Mouse (Mus musculus) embryo, embryonic 10.5 days (tissue): ENCODE data around the gene Mast3.

ENCODE experiments used
- DNase-seq: peaks from one replicate; pipeline ENCODE4 v3.0.0-alpha.2; 2015; ENCODE audit warnings: low spot score

Mast3 gene

GRCm38 (mm10) chr8:70803761-70804480 is 933 bp downstream of the Mast3 start:
- peak; percentile 33 for DNase-seq

- DNase-seq, result no peak
Measured at GRCm38 (mm10) chr8:70802786-70803510, 1.9 kb downstream of the Mast3 start.

DNA sequence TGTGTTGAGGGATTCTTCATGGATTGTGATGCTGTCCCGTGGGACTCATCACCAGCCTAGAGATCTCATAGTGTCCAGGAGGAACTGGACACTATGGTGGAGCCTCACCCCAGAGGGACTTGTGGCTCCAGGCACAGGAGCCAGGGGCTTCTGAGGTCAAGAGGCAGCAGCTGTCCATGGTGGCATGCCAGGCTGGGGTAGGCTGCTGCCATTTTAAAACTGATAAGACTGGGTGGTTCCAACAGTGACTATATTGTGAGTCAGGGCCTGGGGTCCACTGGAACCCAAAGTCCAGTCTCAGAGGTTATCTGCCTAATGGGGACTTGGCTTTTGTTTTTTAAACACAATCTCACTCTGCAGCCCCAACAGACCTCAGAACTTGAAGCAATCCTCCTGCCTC is 3.0 kb downstream of the Mast3 start:
- no peak for DNase-seq

DNA sequence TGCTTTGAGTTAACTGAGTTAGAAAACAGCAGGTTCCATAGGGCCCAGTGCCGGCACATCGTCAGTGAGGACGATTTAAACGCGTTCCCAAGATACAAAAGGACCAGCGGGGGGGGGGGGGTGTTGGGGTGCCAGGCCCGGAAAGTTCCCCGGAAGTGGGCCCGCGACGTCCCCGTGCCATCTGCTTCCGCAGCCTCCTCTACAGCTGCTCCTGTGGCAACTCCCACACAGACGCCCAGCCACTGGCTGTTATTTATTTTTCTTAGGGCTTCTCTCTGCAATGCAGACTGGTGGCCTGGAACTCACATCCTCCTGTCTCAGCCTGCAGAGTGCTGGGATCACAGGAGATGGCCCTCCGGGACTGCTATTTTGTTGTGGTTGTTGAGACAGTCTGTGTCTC is 3.7 kb downstream of the Mast3 start:
- DNase-seq, result no peak

- no peak for DNase-seq
Measured at GRCm38 (mm10) chr8:70800648-70801047, 4.2 kb downstream of the Mast3 start.

DNA sequence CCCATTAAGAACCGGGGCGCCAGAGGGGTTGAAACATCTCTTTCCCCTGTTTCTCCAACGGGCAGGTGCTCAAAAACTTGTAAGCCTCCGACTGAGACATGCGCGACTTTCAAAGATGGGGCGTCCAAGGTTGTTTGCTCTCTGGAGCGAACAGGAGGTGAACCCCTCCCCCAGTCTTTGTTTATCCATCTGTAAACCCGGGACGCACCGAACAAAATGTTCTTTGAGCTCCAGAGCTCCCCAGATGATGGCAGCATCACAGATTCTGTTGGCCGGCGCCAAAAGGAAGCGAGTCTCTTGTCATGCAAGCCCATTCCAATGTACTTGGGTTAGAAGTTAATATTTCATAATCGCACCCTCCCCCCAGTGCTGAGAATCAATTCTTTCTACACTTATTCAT is 6.6 kb downstream of the Mast3 start:
- DNase-seq, result no peak

GRCm38 (mm10) chr8:70797081-70798070 is 7.5 kb downstream of the Mast3 start:
- DNase-seq, result peak; percentile 97

- no peak for DNase-seq
Measured at GRCm38 (mm10) chr8:70796403-70797080, 8.3 kb downstream of the Mast3 start.

- DNase-seq, result no peak
Measured at GRCm38 (mm10) chr8:70795370-70795769, 9.5 kb downstream of the Mast3 start.

GRCm38 (mm10) chr8:70794215-70794614 is 10.6 kb downstream of the Mast3 start:
- no peak for DNase-seq

DNA sequence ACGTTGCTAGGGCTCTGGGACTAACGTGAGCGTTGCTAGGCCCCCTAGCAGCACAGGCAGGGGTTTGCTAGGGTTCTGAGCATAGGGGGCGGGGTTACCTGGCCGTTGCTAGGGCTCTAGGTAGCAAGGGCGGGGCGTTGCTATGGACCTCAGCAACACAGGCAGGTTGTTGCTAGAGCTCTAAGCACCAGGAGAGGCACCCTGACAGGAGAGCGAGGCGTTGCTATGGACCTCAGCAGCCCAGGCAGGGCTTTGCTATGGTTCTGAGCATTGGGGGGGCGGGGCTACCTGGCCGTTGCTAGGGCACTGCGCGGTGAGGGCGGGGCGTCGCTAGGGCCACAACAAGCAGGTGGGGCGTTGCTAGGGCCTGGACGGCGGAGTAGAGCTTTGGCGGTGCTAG is 12.2 kb downstream of the Mast3 start:
- DNase-seq, result no peak

GRCm38 (mm10) chr8:70791975-70792691 is 12.7 kb downstream of the Mast3 start:
- peak; percentile 98 for DNase-seq

DNA sequence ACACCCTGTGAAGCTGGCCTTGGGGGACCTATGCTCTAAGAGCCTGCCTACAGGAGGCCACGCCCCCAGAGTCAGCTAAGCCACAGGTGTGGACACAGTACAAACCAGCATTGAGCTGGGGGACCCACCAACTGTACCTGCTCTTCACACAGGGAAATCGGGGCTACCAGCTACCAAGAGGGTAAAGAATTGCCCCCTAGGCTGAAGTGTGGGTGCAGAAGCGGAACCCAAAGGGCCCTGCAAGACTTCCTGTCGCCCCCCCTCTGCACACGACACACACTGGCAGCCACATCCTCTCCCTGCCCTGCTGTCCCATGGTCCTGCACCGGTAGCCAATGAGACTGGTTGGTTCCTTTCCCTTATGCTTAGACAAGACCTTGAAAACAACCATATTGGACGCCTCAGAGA is 13.6 kb downstream of the Mast3 start:
- DNase-seq, result no peak

DNA sequence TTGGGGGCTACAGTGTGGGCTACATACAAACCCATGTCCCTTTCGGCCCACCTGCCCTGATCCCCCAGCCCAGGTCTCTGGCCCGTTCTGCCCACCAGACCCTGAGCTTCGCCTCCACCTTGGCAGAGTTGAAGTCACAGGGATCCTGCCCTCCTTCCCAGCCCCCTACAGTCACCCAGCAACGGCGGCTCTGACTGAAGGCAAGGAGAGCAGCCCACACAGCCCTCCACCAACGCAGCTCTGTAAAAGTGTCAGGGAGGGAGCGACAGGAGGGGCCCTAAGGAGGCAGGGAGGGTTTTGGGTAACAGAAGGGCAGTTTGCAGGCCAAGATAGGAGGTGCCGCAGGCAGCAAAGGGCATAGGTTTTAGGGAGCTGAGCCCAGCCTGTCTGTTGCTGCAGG is 14.0 kb downstream of the Mast3 start:
- DNase-seq, result no peak

DNA sequence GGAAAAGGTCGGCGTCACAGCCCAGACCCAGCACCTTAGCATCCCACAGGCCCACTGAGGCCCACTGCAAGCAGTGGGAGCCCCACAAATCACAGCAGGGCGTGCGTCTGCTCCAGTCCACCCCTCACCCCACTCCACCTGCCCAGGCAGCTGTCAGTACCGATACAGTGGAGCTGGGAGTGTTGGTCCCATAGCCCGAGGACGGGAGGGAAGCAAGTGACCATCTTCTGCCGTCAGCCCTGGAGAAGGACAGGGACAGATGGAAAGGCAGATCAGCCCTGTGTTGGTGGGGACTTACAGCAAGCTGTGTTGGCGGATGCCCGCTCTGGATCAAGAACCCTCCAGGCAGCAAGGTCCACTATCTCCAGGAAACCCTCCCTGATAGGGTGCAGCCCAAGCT is 15.8 kb downstream of the Mast3 start:
- DNase-seq, result no peak

- peak; percentile 83 for DNase-seq
Measured at GRCm38 (mm10) chr8:70787941-70788667, 16.8 kb downstream of the Mast3 start.

DNA sequence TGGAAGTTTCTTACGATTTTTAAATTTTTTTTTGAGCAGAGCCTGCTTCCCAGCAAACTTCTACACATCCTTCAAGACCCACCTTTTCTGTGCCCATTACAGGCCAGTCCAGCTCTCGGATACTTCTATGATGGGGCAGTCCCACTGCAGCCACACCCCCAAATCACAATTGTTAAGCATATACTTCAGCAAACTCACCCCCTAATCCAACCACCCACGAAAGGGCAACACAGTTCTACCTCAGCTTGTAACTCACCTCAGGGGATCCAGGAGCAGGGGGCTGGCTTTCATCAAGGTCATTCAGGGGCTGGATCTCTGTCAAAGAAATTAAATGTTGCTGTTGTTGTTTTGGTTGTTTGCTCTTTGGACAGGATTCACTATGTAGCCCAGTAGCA is 17.8 kb downstream of the Mast3 start:
- DNase-seq, result no peak

GRCm38 (mm10) chr8:70786291-70787050 is 18.4 kb downstream of the Mast3 start:
- no peak for DNase-seq

DNA sequence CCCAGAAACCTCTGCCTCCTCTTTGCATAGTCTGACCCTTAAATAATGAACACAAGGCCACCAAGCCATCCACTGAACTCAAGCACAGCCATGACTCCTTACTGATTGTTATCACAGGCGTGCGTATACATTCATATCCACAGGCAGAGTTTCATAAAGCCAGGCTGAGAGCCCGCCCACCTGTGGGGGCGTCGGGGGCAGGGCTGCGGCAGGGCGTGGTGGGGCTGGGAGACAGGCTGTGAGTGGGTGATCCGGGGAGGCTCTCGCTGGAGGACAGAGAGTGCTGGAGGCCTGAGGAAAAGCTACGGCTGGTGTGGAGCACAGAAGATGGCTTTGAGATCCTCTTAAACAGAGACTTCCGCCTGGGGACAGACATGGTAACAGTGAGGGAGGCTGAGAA is 24.8 kb downstream of the Mast3 start:
- DNase-seq, result no peak
